Mouse (Mus musculus): ENCODE results near the gene Ppm1h. TPM values are rescaled to one million over a fixed set of nuclear protein-coding genes. Genes with fewer than 3 reads are reported as not detected.

Gene Ppm1h
- polyA plus RNA-seq, 1 experiment, result 13.4 TPM

GRCm38 (mm10) chr10:122886916-122887527 is 208.5 kb downstream of the Ppm1h start:
- TF ChIP-seq POLR2A (IDR thresholded peaks at IDR 0.05; ENCODE audit: borderline replicate concordance, extremely low read depth, insufficient read depth, insufficient read length, poor library complexity, severe bottlenecking) (no peak), CTCF (IDR thresholded peaks at IDR 0.05; ENCODE audit: borderline replicate concordance, extremely low read depth, insufficient read depth, insufficient read length) (no peak)
- DNase-seq (ENCODE audit: low read depth), result no peak

GRCm38 (mm10) chr10:122887528-122888183 is 209.1 kb downstream of the Ppm1h start:
- TF ChIP-seq POLR2A (IDR thresholded peaks at IDR 0.05; ENCODE audit: borderline replicate concordance, extremely low read depth, insufficient read depth, insufficient read length, poor library complexity, severe bottlenecking) (no peak), CTCF (IDR thresholded peaks at IDR 0.05; ENCODE audit: borderline replicate concordance, extremely low read depth, insufficient read depth, insufficient read length) (no peak)
- peak; percentile 87 for DNase-seq (ENCODE audit: low read depth)

- no peak for DNase-seq (ENCODE audit: low read depth)
- TF ChIP-seq POLR2A (IDR thresholded peaks at IDR 0.05; ENCODE audit: borderline replicate concordance, extremely low read depth, insufficient read depth, insufficient read length, poor library complexity, severe bottlenecking) (no peak), CTCF (IDR thresholded peaks at IDR 0.05; ENCODE audit: borderline replicate concordance, extremely low read depth, insufficient read depth, insufficient read length) (no peak)
Measured at GRCm38 (mm10) chr10:122890682-122891350, 212.3 kb downstream of the Ppm1h start.

- TF ChIP-seq CTCF (IDR thresholded peaks at IDR 0.05; ENCODE audit: borderline replicate concordance, extremely low read depth, insufficient read depth, insufficient read length), result no peak
- TF ChIP-seq POLR2A (IDR thresholded peaks at IDR 0.05; ENCODE audit: borderline replicate concordance, extremely low read depth, insufficient read depth, insufficient read length, poor library complexity, severe bottlenecking), result no peak
Measured at GRCm38 (mm10) chr10:122891461-122891860, 212.9 kb downstream of the Ppm1h start.

GRCm38 (mm10) chr10:122894555-122895069 is 216.1 kb downstream of the Ppm1h start:
- TF ChIP-seq CTCF (IDR thresholded peaks at IDR 0.05; ENCODE audit: borderline replicate concordance, extremely low read depth, insufficient read depth, insufficient read length) (no peak), POLR2A (IDR thresholded peaks at IDR 0.05; ENCODE audit: borderline replicate concordance, extremely low read depth, insufficient read depth, insufficient read length, poor library complexity, severe bottlenecking) (no peak)
- peak; percentile 72 for DNase-seq (ENCODE audit: low read depth)

More at GRCm38 (mm10) chr10:122891461-122891860, 212.9 kb downstream of the Ppm1h start:
- DNase-seq (ENCODE audit: low read depth), result no peak

GRCm38 (mm10) chr10:122895121-122895770 is 216.7 kb downstream of the Ppm1h start:
- TF ChIP-seq CTCF (IDR thresholded peaks at IDR 0.05; ENCODE audit: borderline replicate concordance, extremely low read depth, insufficient read depth, insufficient read length) (peak; percentile 49; the same call in 1 of the 2 replicates), POLR2A (IDR thresholded peaks at IDR 0.05; ENCODE audit: borderline replicate concordance, extremely low read depth, insufficient read depth, insufficient read length, poor library complexity, severe bottlenecking) (no peak)
- DNase-seq (ENCODE audit: low read depth), result peak; percentile 57

- TF ChIP-seq POLR2A (IDR thresholded peaks at IDR 0.05; ENCODE audit: borderline replicate concordance, extremely low read depth, insufficient read depth, insufficient read length, poor library complexity, severe bottlenecking) (no peak), CTCF (IDR thresholded peaks at IDR 0.05; ENCODE audit: borderline replicate concordance, extremely low read depth, insufficient read depth, insufficient read length) (no peak)
- DNase-seq (ENCODE audit: low read depth), result no peak
Measured at GRCm38 (mm10) chr10:122899971-122900370, 221.4 kb downstream of the Ppm1h start.

GRCm38 (mm10) chr10:122900466-122900865 is 221.9 kb downstream of the Ppm1h start:
- no peak for DNase-seq (ENCODE audit: low read depth)
- no peak for TF ChIP-seq POLR2A (IDR thresholded peaks at IDR 0.05; ENCODE audit: borderline replicate concordance, extremely low read depth, insufficient read depth, insufficient read length, poor library complexity, severe bottlenecking)
- no peak for TF ChIP-seq CTCF (IDR thresholded peaks at IDR 0.05; ENCODE audit: borderline replicate concordance, extremely low read depth, insufficient read depth, insufficient read length)

GRCm38 (mm10) chr10:122901379-122901778 is 222.8 kb downstream of the Ppm1h start:
- DNase-seq (ENCODE audit: low read depth), result no peak
- TF ChIP-seq CTCF (IDR thresholded peaks at IDR 0.05; ENCODE audit: borderline replicate concordance, extremely low read depth, insufficient read depth, insufficient read length) (no peak), POLR2A (IDR thresholded peaks at IDR 0.05; ENCODE audit: borderline replicate concordance, extremely low read depth, insufficient read depth, insufficient read length, poor library complexity, severe bottlenecking) (no peak)

- no peak for TF ChIP-seq CTCF (IDR thresholded peaks at IDR 0.05; ENCODE audit: borderline replicate concordance, extremely low read depth, insufficient read depth, insufficient read length)
- TF ChIP-seq POLR2A (IDR thresholded peaks at IDR 0.05; ENCODE audit: borderline replicate concordance, extremely low read depth, insufficient read depth, insufficient read length, poor library complexity, severe bottlenecking), result no peak
- no peak for DNase-seq (ENCODE audit: low read depth)
Measured at GRCm38 (mm10) chr10:122909406-122910032, 231.0 kb downstream of the Ppm1h start.

All from brain, embryonic 14.5 days (tissue).